Mouse (Mus musculus): ENCODE data around the gene Dlx4. TPM values are rescaled to one million over a fixed set of nuclear protein-coding genes. Genes with fewer than 3 reads are reported as not detected.
A peak's percentile ranks its signal among the peaks of the same experiment; 100 is the strongest.

Dlx4 gene
- polyA plus RNA-seq, 1 experiment = not detected

DNA sequence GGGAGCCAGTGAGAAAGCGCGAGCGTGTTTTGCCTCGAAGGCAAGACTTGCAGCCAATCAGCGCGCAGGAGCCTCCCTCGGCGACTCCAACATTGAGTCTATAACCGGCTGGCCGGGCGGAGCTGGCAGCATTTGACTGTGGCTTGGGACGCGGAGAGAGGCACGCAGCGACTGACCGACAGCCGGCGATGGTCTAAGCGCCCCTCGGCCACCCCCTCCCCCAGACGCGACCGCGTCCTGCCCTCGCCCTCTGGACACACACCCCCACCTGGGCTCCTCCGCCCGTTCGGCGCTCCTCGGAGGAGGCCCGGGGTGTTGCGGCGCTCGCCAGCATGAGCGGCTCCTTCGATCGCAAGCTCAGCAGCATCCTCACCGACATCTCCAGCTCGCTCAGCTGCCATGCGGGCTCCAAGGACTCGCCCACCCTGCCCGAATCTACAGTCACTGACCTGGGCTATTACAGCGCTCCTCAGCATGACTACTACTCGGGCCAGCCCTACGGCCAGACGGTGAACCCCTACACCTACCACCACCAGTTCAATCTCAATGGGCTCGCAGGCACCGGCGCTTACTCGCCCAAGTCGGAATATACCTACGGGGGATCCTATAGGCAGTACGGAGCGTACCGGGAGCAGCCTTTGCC, 26.0 kb downstream of the Dlx4 start, which contains the start of gene Dlx3:
TSS of gene Dlx3 (plus strand) at position 130 of the 643 bp plus-strand sequence.
- no peak for TF ChIP-seq POLR2A (IDR thresholded peaks at IDR 0.05; ENCODE audit: low read depth, low read length)
- no peak for TF ChIP-seq CTCF (IDR thresholded peaks at IDR 0.05; ENCODE audit: extremely low read depth, insufficient read depth, insufficient read length, insufficient replicate concordance)
- 4% methylated on average over 55 of the region's 55 CpGs for WGBS

DNA sequence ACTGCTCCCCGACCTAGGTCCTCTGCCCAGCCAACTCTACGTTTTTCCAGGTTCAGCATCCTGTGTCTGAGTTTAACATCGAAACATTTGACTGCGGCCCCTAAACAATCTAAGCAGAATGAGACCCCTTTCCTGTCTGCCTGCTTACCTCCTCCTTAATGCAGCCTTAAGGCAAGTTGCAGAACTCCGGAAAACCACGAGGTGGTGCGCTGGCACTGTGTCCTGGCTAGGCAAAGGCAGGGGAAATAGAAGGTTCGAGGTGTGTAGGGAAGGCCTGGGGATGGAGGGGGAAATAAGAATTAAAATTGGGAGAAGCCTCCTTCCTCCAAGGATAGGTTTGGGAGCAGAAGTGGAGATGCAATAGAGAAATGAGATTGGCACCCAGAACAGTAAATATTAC, 27.6 kb downstream of the Dlx4 start:
- H3K27ac ChIP-seq (ENCODE audit: insufficient read depth, low read length) = no peak overlapping the region
- DNase-seq (ENCODE audit: low read depth in 1 of 2, low spot score in 2 of 2) = peak in 1 of 2 experiments; percentile 32
- TF ChIP-seq POLR2A (IDR thresholded peaks at IDR 0.05; ENCODE audit: low read depth, low read length) (no peak), CTCF (IDR thresholded peaks at IDR 0.05; ENCODE audit: extremely low read depth, insufficient read depth, insufficient read length, insufficient replicate concordance) (peak; percentile 62; the same call in 1 of the 2 replicates)
- WGBS = 6% methylated on average over 8 of the region's 8 CpGs
- no peak overlapping the region for H3K4me3 ChIP-seq (ENCODE audit: extremely low read depth, insufficient read depth, insufficient read length)
- H3K36me3 ChIP-seq (ENCODE audit: control insufficient read depth, insufficient read depth, low read length) = no peaks in the 10 kb centered on the region
- peaks cover 2% of the 10 kb centered on the region; the same call in 1 of the 2 replicates for H3K4me1 ChIP-seq (ENCODE audit: control insufficient read depth, insufficient read depth, insufficient read length)
- peaks cover 23% of the 10 kb centered on the region for H3K27me3 ChIP-seq (ENCODE audit: control insufficient read depth, insufficient read depth, low read length)

More for the DNA sequence above, 26.0 kb downstream of the Dlx4 start, which contains the start of gene Dlx3:
- peaks cover 2% of the 10 kb centered on the region; the same call in 1 of the 2 replicates for H3K4me1 ChIP-seq (ENCODE audit: control insufficient read depth, insufficient read depth, insufficient read length)
- no peak within 1 kb of the TSS for H3K4me3 ChIP-seq (ENCODE audit: extremely low read depth, insufficient read depth, insufficient read length)
- no peak for DNase-seq (ENCODE audit: low read depth in 1 of 2, low spot score in 2 of 2)
- peaks cover 23% of the 10 kb centered on the region for H3K27me3 ChIP-seq (ENCODE audit: control insufficient read depth, insufficient read depth, low read length)
- H3K27ac ChIP-seq (ENCODE audit: insufficient read depth, low read length) = no peak within 1 kb of the TSS
- no peaks in the 10 kb centered on the region for H3K36me3 ChIP-seq (ENCODE audit: control insufficient read depth, insufficient read depth, low read length)

DNA sequence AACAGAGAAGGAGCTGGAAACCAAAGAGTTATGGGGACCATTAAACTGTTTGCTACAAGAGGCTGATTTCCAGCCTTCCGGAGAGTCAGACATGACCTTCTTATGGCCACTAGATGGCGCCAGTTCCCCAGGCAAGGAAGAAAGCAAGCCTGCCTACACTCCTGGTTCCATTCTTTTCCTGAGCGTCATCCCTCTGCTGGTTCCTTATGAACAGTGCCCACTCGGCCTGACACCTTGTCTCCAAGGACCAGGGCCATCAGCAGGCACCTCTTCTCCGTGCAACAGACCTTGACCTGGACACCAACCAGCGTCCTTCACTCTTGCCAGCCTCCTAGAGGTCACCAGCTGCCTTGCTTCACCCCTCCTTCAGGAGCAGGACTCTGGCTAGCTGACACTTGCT, 29.0 kb downstream of the Dlx4 start:
- H3K27me3 ChIP-seq (ENCODE audit: control insufficient read depth, insufficient read depth, low read length) = peaks cover 20% of the 10 kb centered on the region
- H3K4me3 ChIP-seq (ENCODE audit: extremely low read depth, insufficient read depth, insufficient read length) = no peak overlapping the region
- 7% methylated on average over 6 of the region's 6 CpGs for WGBS
- H3K36me3 ChIP-seq (ENCODE audit: control insufficient read depth, insufficient read depth, low read length) = no peaks in the 10 kb centered on the region
- no peak overlapping the region for H3K27ac ChIP-seq (ENCODE audit: insufficient read depth, low read length)
- H3K4me1 ChIP-seq (ENCODE audit: control insufficient read depth, insufficient read depth, insufficient read length) = peaks cover 2% of the 10 kb centered on the region; the same call in 1 of the 2 replicates
- peak; percentile 82; the same call in 1 of the 2 replicates for TF ChIP-seq CTCF (IDR thresholded peaks at IDR 0.05; ENCODE audit: extremely low read depth, insufficient read depth, insufficient read length, insufficient replicate concordance)
- TF ChIP-seq POLR2A (IDR thresholded peaks at IDR 0.05; ENCODE audit: low read depth, low read length) = no peak
- DNase-seq (ENCODE audit: low read depth in 1 of 2, low spot score in 2 of 2) = peak; percentile 31 to 35

DNA sequence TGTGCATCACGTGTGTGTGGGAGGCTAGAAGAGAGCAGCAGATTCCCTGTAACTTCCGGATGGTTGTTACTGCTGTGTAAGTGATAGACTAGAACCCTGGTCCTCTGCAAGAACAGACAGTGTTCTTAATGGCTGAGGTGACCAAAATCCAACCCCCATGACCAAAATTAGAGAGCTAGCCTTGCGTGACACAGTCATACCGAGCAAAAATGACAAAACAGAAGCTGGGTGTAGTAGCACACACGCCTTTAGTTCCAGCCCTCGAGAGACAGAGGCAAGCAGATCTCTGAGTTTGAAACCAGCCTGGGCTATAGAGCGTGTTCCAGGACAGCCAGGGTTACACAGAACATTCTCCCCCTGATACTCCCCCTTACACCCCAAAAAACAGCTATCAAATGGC, 36.0 kb downstream of the Dlx4 start:
- H3K4me3 ChIP-seq (ENCODE audit: extremely low read depth, insufficient read depth, insufficient read length) = no peak overlapping the region
- H3K27me3 ChIP-seq (ENCODE audit: control insufficient read depth, insufficient read depth, low read length) = peaks cover 5% of the 10 kb centered on the region
- DNase-seq (ENCODE audit: low read depth in 1 of 2, low spot score in 2 of 2) = no peak
- H3K4me1 ChIP-seq (ENCODE audit: control insufficient read depth, insufficient read depth, insufficient read length) = no peaks in the 10 kb centered on the region
- no peak for TF ChIP-seq CTCF (IDR thresholded peaks at IDR 0.05; ENCODE audit: extremely low read depth, insufficient read depth, insufficient read length, insufficient replicate concordance)
- H3K27ac ChIP-seq (ENCODE audit: insufficient read depth, low read length) = no peak overlapping the region
- whole genome bisulfite sequencing = 85% methylated on average over 7 of the region's 7 CpGs
- no peaks in the 10 kb centered on the region for H3K36me3 ChIP-seq (ENCODE audit: control insufficient read depth, insufficient read depth, low read length)

DNA sequence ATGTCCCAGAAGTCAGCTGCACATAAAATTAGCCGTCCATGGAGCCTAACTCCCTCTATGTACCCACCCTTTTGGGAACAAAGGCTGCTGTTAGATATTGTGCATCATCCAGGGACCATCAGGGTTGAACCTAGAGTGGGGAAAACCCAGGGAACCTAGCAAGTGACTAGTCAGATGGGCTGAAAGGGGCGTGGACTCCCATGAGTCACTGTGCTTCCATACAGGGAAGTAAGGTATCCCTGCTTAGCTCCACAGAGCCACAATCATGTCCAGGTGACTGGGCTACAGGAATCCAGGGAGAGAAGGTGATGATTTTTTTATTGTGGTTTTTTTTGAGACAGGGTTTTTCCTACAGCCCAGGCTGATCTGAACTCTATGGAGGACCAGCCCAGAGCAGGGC, 37.1 kb downstream of the Dlx4 start:
- H3K36me3 ChIP-seq (ENCODE audit: control insufficient read depth, insufficient read depth, low read length) = no peaks in the 10 kb centered on the region

DNA sequence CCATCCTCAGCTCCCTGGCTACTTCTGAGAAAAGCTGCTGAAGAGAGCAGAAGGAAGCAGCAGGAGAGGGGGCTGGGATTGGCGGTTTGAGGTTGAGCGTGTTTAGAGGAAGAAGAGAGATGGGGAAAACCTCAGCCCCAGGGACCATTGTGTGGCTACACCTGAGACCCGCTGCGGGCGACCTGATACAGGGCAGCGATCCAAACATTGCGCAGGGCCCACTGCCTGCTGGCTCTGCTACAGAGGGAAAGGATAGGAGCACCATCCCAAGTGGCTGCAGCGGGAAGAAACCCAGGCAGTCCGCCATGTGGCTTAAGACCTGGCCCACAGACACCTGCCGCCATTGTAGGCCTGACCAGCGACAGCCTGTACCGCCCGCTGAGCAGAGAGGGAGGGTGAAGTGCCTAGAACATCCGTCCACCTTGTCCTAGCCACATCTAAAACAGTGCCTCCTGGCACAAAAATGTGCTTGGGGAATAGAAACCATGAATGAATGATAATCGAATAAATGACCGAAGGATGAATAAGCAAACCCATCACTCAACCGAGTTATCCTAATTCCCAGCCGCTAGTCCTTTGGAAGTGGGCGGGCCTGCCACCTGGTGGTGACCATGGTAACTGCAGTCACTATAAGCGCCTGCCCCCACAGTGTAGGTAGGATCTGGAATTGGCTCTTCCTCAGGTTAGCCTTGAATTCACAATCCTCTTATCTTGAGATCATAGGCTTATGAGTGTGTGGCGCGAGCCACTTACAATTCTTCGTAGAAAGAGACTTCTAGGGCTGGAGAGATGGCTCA, 39.4 kb downstream of the Dlx4 start:
- 7% methylated on average over 23 of the region's 23 CpGs for WGBS
- Histone ChIP-seq H3K27ac (ENCODE audit: insufficient read depth, low read length) (no peak overlapping the region), H3K4me1 (ENCODE audit: control insufficient read depth, insufficient read depth, insufficient read length) (no peaks in the 10 kb centered on the region), H3K36me3 (ENCODE audit: control insufficient read depth, insufficient read depth, low read length) (no peaks in the 10 kb centered on the region), H3K4me3 (ENCODE audit: extremely low read depth, insufficient read depth, insufficient read length) (no peak overlapping the region), H3K27me3 (ENCODE audit: control insufficient read depth, insufficient read depth, low read length) (peaks cover 5% of the 10 kb centered on the region)
- DNase-seq (ENCODE audit: low read depth in 1 of 2, low spot score in 2 of 2) = peak in 1 of 2 experiments; percentile 45
- TF ChIP-seq POLR2A (IDR thresholded peaks at IDR 0.05; ENCODE audit: low read depth, low read length) = no peak
- peak; percentile 74; the same call in 1 of the 2 replicates for TF ChIP-seq CTCF (IDR thresholded peaks at IDR 0.05; ENCODE audit: extremely low read depth, insufficient read depth, insufficient read length, insufficient replicate concordance)

More for the DNA sequence above, 37.1 kb downstream of the Dlx4 start:
- no peak for TF ChIP-seq CTCF (IDR thresholded peaks at IDR 0.05; ENCODE audit: extremely low read depth, insufficient read depth, insufficient read length, insufficient replicate concordance)
- H3K27me3 ChIP-seq (ENCODE audit: control insufficient read depth, insufficient read depth, low read length) = peaks cover 5% of the 10 kb centered on the region
- H3K4me1 ChIP-seq (ENCODE audit: control insufficient read depth, insufficient read depth, insufficient read length) = no peaks in the 10 kb centered on the region
- 86% methylated on average over 2 of the region's 2 CpGs for WGBS
- H3K4me3 ChIP-seq (ENCODE audit: extremely low read depth, insufficient read depth, insufficient read length) = no peak overlapping the region
- no peak for DNase-seq (ENCODE audit: low read depth in 1 of 2, low spot score in 2 of 2)
- H3K27ac ChIP-seq (ENCODE audit: insufficient read depth, low read length) = no peak overlapping the region

Data from spleen, adult 2 months (tissue).